Mouse (Mus musculus) ovary, postnatal 36 days (tissue): ENCODE measurements around the gene Tmem209.

ENCODE experiments used
- DNase-seq: peaks from one replicate; pipeline ENCODE4 v3.0.0; 2022; ENCODE audit warnings: low spot score, mixed read lengths

Gene Tmem209

GRCm38 (mm10) chr6:30461755-30462344 lies 47.7 kb downstream of the Tmem209 start:
- no peak for DNase-seq

- DNase-seq: peak; percentile 66
Measured at GRCm38 (mm10) chr6:30460750-30461446, 48.7 kb downstream of the Tmem209 start.

GRCm38 (mm10) chr6:30459811-30460749 lies 49.5 kb downstream of the Tmem209 start:
- DNase-seq: peak; percentile 82

- no peak for DNase-seq
Measured at GRCm38 (mm10) chr6:30459056-30459747, 50.4 kb downstream of the Tmem209 start.

- DNase-seq: no peak
Measured at GRCm38 (mm10) chr6:30458626-30459025, 51.0 kb downstream of the Tmem209 start.

GRCm38 (mm10) chr6:30456991-30457390 lies 52.6 kb downstream of the Tmem209 start:
- DNase-seq: no peak

GRCm38 (mm10) chr6:30439576-30439975 lies 70.0 kb downstream of the Tmem209 start:
- DNase-seq: no peak

- DNase-seq: no peak
Measured at GRCm38 (mm10) chr6:30437054-30437453, 72.5 kb downstream of the Tmem209 start.

GRCm38 (mm10) chr6:30436476-30436875 lies 73.1 kb downstream of the Tmem209 start:
- no peak for DNase-seq

GRCm38 (mm10) chr6:30432461-30433192 lies 77.0 kb downstream of the Tmem209 start:
- DNase-seq: no peak
